Mouse (Mus musculus) cerebellum, adult 2 months (tissue): Measurements from ENCODE around the gene Pak4.

Experiments
- CTCF ChIP-seq: fragments of 200-500 bp; IDR thresholded peaks from 2 replicates; pipeline ENCODE4 v1.5.1; 2011; ENCODE audit warnings: low read depth, mild to moderate bottlenecking, control low read depth, low read length, moderate library complexity, borderline replicate concordance; ENCODE audit not compliant: insufficient read depth
- POLR2A ChIP-seq: fragments of 200-500 bp; IDR thresholded peaks from 2 replicates; pipeline ENCODE4 v1.6.1; 2011; ENCODE audit warnings: low read length, control low read depth, borderline replicate concordance; ENCODE audit not compliant: insufficient read depth

- TF ChIP-seq CTCF = no peak
- TF ChIP-seq POLR2A = no peak
Observed at GRCm38 (mm10) chr7:28583570-28584344, 14.2 kb downstream of the Pak4 start.
